Mouse (Mus musculus): ENCODE results near the gene Comt. TPM values are rescaled to one million over a fixed set of nuclear protein-coding genes. Genes with fewer than 3 reads are reported as not detected.

The Comt gene
- total RNA-seq, 2 experiments from 2014 or later = 55.5 to 57.3 TPM

DNA sequence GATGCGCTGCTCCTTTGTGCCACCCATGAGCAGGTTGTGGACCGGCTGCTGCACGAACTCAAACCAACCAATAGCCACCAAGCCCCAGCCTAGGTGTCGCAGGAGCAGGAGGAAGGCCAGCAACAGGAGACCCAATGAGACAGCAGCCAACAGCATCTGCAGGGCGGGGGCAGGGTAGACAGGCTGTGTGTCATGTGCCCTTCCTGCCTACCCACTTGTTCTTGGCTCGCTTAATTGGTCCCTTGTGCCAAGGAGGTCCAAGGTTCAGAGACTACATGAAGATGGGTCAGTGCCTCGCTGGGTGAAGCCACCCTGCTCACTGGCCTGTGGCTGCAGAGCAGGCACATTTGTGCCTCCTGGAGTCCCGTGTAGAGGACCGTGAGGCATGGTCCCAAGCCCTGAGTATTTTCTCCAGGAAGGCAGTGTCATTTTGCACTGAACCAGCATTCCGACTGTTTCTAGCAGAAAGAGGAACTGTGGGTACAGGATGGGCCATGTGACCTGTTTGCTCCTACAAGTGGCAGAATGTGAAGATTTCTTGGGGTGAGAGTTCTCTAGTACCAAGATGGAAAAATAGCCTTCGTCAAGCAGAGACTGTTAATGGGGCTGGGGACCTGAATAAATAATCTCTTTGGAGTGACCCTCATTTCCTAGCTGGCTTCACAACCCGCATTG is 14.7 kb downstream of the Comt start:
- peak; percentile 53 for DNase-seq
- intact Hi-C loops (cut with DNase I) = no loop called here

- DNase-seq = peak; percentile 50
- intact Hi-C loops (cut with DNase I) = no loop called here
Measured at GRCm38 (mm10) chr16:18411026-18411649, 15.5 kb downstream of the Comt start.

DNA sequence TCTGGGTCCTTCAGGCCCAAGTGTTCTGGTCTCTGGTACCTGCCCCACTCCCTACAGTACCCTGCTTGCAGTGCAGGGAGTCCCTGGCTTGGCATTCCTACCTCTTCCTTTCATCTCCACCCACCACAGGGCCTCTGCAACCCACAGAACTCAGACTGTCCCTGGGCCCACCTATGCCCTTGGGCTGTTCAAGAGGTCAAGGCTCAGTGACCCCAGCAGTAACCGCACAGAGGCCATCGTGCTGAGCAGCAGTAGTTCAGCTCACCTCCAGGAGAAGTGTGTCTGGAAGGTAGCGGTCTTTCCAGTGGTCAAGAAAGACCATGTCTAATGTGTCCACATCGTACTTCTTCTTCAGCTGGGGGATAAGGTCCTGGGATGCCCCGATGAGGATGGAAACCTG is 16.2 kb downstream of the Comt start:
- intact Hi-C loops (cut with DNase I) = no loop called here
- DNase-seq = no peak

DNA sequence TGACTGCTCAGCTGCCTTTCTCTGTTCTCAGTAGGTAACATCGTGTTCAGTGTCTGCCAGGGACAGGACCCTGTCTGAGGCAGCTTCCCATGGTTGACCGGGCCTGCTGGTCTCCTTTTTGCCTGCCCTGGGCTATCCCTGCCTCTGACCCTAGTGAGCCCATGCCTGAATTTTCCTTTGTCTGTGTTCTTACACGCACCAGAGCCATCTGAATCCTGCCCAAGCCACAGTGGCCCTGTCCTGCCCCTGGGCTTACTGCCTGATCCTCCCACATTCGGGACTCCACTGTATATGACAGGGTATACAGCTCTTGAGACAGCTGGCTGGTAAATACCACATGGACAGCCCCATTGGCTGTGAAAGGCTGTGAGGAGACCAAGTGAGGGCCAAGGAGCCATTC is 16.9 kb downstream of the Comt start:
- intact Hi-C loops (cut with DNase I) = loop anchor here (5.0 kb wide), 1 partner anchor 62 kb away; the partner anchor contains the start of genes Arvcf and Tango2
- no peak for DNase-seq

GRCm38 (mm10) chr16:18407912-18408311 is 18.7 kb downstream of the Comt start:
- intact Hi-C loops (cut with DNase I) = loop anchor here (5.0 kb wide), 1 partner anchor 61 kb away; the partner anchor contains the start of genes Arvcf and Tango2
- DNase-seq = peak; percentile 44

GRCm38 (mm10) chr16:18406293-18406692 is 20.4 kb downstream of the Comt start:
- DNase-seq = peak; percentile 74
- intact Hi-C loops (cut with DNase I) = loop anchor here (5.0 kb wide), 1 partner anchor 59 kb away; the partner anchor contains the start of genes Arvcf and Tango2

DNA sequence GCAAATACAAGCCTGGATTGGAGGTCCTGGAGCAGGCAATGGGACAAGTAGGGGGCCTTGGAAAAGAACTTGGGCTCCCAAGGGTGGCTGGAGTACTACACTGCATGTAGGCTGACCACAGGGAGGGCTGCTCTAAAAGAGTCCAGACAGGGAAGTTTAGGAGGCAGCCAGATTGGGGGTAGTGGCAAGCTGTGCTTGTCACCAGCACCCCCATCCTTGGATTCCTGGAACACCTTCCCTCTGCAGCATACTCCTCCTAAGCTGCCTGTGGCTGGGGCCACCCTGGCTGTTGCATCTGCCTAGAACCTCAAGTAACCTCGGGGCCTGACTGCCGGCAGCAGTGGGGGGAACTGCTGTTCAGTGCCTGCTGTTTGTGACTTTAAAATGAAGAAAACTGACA is 20.8 kb downstream of the Comt start:
- intact Hi-C loops (cut with DNase I) = loop anchor here (5.0 kb wide), 1 partner anchor 59 kb away; the partner anchor contains the start of genes Arvcf and Tango2
- DNase-seq = no peak

DNA sequence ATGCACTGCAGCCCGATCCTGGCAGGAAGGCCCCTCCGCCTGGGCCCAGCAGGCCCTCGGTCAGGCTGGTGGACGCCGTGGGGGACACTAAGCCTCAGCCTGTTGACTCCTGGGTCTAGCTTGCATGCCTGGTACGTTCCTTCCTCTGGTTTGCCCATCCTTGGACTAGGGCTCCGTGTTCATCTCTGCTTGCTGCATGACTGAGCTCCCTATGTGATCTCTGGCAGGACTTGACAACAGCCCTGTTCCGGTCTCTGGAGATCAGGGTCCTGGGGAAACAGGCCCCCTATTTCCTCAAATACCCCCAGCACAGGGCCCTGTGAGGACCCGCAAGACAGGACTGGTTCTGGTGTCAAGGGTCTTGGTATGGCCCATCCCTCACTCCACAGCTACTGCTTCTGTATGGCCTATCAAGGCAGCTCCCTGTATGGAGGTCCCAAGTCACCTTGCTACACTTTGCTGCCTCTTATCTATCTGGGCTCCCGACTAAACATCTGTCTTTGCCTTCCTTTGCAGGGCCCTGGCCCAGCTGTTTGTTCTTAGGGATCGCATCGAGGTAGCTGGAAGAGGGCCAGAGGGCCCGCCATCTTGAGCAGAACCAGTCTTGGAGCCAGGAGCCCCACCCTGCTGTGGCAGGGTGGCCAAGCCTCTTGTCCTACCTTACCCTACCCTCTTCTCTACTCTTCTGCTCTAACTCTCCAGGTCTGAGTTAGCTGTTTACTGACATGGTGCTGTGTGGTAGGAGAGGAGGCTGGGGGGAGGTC is 21.4 kb downstream of the Comt start:
- intact Hi-C loops (cut with DNase I) = loop anchor here (5.0 kb wide), 1 partner anchor 58 kb away; the partner anchor contains the start of genes Arvcf and Tango2
- no peak for DNase-seq

- intact Hi-C loops (cut with DNase I) = no loop called here
- DNase-seq = no peak
Measured at GRCm38 (mm10) chr16:18403285-18403684, 23.4 kb downstream of the Comt start.

GRCm38 (mm10) chr16:18400472-18401216 is 26.0 kb downstream of the Comt start:
- peak; percentile 92 for DNase-seq
- intact Hi-C loops (cut with DNase I) = no loop called here

DNA sequence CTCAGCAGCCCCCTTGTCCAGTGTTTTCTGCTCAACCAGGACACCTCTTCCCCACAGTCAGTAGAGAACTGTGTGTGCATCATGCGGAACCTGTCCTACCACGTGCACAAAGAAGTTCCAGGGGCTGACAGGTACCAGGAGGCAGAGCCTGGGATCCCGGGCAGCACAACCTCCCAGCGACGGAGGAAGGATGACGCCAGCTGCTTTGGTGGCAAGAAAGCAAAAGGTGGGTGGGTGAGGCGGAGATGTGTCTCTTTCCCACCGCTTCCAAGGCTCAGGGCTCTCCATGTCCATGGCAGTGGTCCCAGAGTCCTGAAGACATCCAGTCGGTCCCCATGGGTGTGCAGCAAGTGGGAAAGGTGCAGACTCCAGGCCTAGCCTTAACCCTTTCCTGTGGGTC is 26.6 kb downstream of the Comt start:
- no peak for DNase-seq
- intact Hi-C loops (cut with DNase I) = no loop called here

DNA sequence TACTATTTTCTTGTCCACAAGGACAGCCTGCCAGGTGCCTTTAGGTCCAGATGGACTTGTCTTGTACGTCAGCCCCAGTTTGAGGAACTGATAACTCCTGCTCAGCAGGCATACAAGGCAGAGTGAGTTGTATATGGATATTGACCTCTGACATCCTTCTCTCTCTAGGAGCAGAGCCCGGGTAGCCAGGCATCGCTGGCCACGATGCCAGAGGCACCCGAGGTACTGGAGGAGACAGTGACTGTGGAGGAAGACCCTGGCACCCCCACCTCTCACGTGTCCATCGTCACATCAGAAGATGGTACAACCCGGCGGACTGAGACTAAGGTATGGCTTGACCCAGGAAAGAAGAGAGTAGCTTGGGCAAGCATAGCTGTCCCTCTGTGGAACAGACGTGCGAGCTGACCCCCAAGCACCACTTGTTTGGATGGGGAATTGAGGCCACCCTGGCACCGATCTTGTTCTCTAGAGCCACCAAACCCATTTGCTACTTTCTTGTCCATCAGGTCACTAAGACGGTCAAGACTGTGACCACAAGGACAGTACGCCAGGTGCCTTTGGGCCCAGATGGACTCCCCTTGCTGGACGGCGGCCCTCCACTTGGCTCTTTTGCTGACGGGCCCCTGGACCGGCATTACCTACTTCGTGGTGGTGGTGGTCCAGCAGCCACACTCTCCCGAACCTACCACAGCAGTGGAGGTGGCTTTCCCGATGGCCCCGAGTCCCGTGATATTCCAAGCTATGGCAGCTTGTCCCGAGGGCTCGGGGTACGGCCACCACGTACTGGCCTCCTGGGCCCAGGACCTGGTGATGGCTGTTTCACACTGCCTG is 29.6 kb downstream of the Comt start:
- intact Hi-C loops (cut with DNase I) = loop anchor here (5.0 kb wide), 1 partner anchor 45 kb away; no protein-coding TSS in a partner anchor
- no peak for DNase-seq

GRCm38 (mm10) chr16:18396201-18396600 is 30.5 kb downstream of the Comt start:
- intact Hi-C loops (cut with DNase I) = loop anchor here (5.0 kb wide), 1 partner anchor 44 kb away; no protein-coding TSS in a partner anchor
- DNase-seq = peak; percentile 79

DNA sequence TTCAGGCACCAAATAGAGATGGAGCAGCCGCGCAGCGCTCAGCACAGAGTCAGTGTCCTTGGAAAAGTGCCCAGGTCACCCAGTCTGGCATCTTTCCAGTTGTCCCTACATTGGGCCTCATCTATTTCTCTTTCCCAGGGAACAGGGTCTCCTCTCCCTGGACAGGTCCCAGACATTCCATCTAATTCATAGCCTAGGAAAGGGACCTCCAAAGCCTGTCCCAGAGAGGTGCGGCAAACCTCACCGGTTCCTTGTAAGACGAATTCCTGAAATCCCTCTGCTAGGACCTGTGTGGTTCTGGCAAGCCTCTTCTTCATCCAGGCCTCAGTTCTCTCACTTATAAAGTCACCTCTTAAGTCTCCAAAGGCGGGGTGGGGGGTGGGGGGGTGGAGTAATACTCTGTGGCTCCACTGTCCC is 31.0 kb downstream of the Comt start:
- no peak for DNase-seq
- intact Hi-C loops (cut with DNase I) = loop anchor here (5.0 kb wide), 1 partner anchor 43 kb away; no protein-coding TSS in a partner anchor

- DNase-seq = no peak
- intact Hi-C loops (cut with DNase I) = loop anchor here (5.0 kb wide), 1 partner anchor 43 kb away; no protein-coding TSS in a partner anchor
Measured at GRCm38 (mm10) chr16:18394777-18395619, 31.7 kb downstream of the Comt start.

DNA sequence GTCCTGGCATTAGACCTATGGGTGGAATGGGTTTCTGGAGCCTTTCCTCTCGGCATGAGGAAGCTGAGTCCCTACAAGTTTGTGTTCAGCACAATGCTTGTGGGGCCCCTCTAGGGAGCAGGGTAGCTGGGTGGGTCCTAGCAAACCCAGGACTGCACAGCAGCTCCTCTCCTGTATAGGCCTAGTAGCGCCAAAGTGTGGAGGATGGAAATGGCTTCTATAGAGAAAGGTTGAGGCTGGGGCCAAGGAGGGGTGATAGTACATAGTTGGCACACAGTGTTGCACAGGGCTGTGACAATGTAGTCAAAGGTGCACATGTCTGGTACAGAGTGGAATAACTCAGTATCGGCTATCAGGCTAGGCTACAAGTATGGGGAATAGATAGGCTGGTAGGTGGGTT is 32.6 kb downstream of the Comt start:
- intact Hi-C loops (cut with DNase I) = no loop called here
- no peak for DNase-seq

GRCm38 (mm10) chr16:18393595-18393994 is 33.1 kb downstream of the Comt start:
- intact Hi-C loops (cut with DNase I) = no loop called here
- no peak for DNase-seq

Data from left cerebral cortex, postnatal 4 days (tissue).